Mouse (Mus musculus) liver, embryonic 14.5 days (tissue): ENCODE measurements around the gene Gart.

Source experiments
- CTCF ChIP-seq: IDR thresholded peaks from 2 replicates; pipeline ENCODE4 v1.5.1; 2016; ENCODE audit warnings: antibody characterized with exemption, low read depth, control low read depth
- EP300 ChIP-seq: IDR thresholded peaks from 2 replicates; pipeline ENCODE4 v1.6.1; 2016; ENCODE audit warnings: antibody characterized with exemption, low read depth

DNA sequence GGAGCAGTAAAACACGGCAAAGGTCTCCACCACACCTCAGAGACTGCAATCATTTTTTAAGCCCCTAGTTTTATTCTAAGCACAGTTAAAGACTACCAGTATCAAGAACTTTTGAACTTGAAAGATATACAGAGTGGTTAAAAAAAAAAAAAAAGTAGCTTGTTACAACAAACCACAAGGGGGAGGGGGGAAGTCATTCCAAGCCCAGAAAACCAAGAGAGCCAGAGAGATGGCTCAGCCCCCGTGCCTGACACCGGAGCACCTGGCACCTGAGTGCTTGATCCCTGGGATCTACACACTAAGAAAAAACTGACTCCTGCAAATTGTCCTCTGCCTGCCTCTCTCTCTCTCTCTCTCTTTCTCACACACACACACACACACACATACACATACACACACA is 53.5 kb downstream of the Gart start:
- TF ChIP-seq CTCF (no peak), EP300 (no peak)
